Mouse (Mus musculus) urinary bladder, postnatal 25 days (tissue): ENCODE measurements around the gene Kansl1l.
"Not testable (repeated sequence)": the region's sequence is repeated elsewhere in the genome, so short reads cannot be mapped to it uniquely, and the experiment has no call there.

Experiments
- DNase-seq: peaks from one replicate; pipeline ENCODE4 v3.0.0; 2022; ENCODE audit warnings: low spot score

Kansl1l gene

GRCm38 (mm10) chr1:66700149-66700692 is 117.1 kb downstream of the Kansl1l start:
- DNase-seq, result no peak

DNA sequence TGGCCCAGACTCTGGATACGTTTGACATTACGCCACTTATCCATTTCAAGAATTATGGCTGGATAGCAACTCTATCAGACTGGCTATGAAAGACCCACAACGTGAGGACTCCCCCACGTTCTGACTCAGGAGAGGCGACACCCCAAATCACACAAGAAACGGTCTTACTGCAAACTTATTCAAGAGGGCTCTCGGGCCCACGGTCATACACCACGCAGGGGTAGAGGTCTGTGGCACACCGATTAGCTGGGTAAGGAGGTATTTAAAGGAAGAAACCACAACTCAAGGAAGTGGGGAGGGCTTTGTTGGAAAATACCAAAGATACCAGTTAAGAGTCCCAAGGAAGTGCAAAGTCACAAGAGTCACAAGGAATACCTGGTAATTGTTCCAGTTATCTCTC is 117.7 kb downstream of the Kansl1l start:
- DNase-seq, result not testable (repeated sequence)

DNA sequence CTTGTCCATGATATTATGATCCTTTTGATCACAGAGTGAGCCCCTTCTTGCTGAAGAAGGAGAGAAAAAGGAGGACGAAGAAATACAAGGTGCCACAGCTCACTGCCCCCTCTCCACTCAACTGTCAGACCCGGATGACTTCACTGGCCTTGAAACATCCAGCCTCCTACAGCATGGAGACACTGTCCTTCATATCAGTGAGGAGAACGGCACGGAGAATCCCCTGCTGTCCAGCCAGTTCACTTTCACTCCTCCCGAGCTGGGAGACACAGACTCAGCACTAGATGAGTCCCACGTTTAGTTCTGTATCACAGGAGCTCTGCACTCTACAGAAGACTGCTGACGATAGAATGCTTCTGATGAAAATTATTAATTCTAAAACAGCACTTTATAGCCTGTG is 122.1 kb downstream of the Kansl1l start:
- no peak for DNase-seq

DNA sequence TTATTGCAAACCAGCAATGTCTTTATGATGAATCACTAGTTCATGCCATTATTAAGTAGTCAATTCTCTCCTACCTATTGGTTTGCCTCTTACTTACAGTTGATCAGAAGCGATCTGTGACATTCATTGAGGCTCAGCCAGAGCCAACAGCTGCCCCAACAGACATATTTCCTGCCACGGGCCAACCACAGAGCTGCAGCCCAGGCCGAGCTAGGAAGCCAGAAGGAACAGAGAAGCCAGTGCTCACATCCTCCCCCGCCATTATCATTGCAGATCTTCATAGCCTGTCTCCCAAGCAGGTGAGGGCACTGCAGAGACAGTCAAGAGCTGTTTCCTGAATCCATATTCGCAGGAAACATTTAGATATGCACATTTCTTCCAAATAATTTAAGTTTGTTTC is 123.1 kb downstream of the Kansl1l start:
- DNase-seq, result no peak

GRCm38 (mm10) chr1:66692780-66693392 is 124.5 kb downstream of the Kansl1l start:
- DNase-seq, result no peak

GRCm38 (mm10) chr1:66692308-66692707 is 125.1 kb downstream of the Kansl1l start:
- no peak for DNase-seq

GRCm38 (mm10) chr1:66691772-66692171 is 125.6 kb downstream of the Kansl1l start:
- no peak for DNase-seq

DNA sequence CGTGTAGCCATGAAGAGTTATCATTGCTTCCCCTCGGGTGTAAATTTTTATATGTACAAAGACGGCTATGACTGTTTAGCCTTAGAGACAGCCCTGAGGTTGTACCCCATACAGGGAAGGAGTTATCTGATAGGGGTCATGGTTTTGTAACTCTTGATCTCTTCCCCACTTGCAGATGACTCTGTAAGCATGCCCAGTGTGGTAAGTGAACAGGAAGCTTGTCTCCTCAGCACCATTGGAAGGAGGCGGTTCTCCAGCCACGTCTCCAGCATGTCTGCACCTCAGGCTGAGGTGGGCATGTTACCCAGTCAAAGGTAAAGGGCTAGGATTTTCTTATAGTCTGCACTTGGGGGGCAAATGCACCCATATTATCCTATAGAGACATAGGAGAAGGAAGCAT is 134.4 kb downstream of the Kansl1l start:
- no peak for DNase-seq

DNA sequence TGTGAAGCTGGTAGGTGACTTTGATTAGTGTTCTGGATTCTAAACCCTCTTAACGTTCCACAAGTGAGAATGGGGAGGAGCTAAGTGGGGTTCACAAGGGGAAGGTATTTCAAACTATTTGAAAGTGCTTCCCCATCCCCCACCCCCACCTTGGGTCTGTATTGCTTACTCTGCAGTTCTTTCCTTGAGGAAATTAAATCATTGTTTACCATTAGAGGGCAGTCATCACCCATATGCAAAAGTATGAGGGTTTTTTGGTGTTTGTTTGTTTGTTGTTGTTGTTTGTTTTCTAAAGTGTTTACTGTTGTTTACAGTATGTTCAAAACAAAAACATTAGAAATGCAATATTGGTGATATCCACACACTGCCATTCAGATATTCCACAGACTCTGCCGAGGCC is 138.7 kb downstream of the Kansl1l start:
- DNase-seq, result no peak

DNA sequence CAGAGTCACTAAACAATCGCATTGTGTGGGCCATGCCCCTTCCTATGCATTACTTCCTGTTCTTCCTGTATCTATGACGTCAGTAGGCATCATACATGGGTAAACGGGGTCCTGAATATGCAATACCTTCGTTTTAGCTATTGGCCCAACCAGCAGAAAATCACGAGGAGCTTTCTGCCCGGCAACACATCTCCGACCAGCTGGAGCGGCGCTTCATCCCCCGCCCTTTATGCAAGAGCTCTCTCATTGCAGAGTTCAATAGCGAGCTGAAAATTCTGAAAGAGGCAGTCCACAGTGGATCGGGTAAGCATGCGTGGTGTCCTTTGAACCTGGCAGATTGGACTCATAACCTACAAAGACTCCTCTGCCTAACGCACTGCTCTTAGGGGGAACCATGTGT is 139.4 kb downstream of the Kansl1l start:
- no peak for DNase-seq

DNA sequence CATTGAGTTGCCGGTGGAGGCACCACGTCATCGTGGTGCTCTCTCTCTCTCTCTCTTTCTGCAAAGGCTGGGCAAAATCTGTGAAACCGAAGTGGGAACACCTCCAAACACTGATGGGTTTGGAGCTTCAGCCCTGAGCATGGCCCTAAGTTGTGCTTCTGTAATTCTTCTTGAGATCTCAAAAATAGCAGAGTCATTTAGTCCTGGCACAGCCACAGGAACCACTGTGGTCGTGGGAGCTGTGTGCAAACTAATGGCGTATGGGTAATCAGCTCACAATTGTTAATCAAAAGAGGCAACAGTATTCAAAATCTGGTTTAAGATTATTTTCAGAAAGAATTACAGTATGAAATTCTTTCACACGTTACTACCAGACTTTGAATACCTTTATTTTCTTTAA is 144.6 kb downstream of the Kansl1l start:
- no peak for DNase-seq

DNA sequence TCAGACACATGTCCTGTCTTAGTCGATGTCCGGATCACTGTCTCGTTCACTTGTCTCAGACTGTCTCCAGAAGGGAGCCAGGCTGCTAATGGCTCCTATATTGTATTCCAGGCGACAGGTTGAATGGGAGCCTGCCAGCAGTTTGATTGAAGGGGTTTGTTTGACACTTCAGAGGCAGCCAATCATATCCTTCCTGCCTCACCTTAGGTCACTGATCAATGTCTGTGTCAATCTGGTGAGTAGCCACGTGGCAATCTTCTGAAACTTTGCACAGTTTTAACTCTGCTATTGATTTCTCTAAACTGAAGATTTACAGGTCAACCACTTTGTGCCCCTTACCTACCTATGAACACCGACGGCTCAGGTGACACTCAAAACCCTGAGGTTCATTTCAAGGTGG is 145.9 kb downstream of the Kansl1l start:
- DNase-seq, result no peak
